Mouse (Mus musculus): ENCODE results near the gene Mast3. TPM values are rescaled to one million over a fixed set of nuclear protein-coding genes. Genes with fewer than 3 reads are reported as not detected.

Gene Mast3
- polyA plus RNA-seq, 1 experiment, result 175 TPM

- Histone ChIP-seq H3K4me1 (ENCODE audit: control insufficient read depth, insufficient read depth, insufficient read length) (peaks cover 33% of the 10 kb centered on the region), H3K27ac (ENCODE audit: insufficient read depth, low read length) (no peak overlapping the region), H3K27me3 (ENCODE audit: control insufficient read depth, insufficient read depth, low read length) (no peaks in the 10 kb centered on the region), H3K36me3 (ENCODE audit: control insufficient read depth, insufficient read depth, low read length) (no peaks in the 10 kb centered on the region), H3K4me3 (ENCODE audit: extremely low read depth, insufficient read depth, insufficient read length) (no peak overlapping the region)
- 44% methylated on average over 10 of the region's 10 CpGs for WGBS
- DNase-seq (ENCODE audit: low read depth in 1 of 2, low spot score in 2 of 2), result no peak
- no peak for TF ChIP-seq POLR2A (IDR thresholded peaks at IDR 0.05; ENCODE audit: low read depth, low read length)
- TF ChIP-seq CTCF (IDR thresholded peaks at IDR 0.05; ENCODE audit: extremely low read depth, insufficient read depth, insufficient read length, insufficient replicate concordance), result no peak
Measured at GRCm38 (mm10) chr8:70800648-70801047, 4.2 kb downstream of the Mast3 start.

GRCm38 (mm10) chr8:70798281-70798680, 6.6 kb downstream of the Mast3 start:
- H3K4me3 ChIP-seq (ENCODE audit: extremely low read depth, insufficient read depth, insufficient read length), result no peak overlapping the region
- 38% methylated on average over 15 of the region's 15 CpGs for WGBS
- H3K4me1 ChIP-seq (ENCODE audit: control insufficient read depth, insufficient read depth, insufficient read length), result peaks cover 29% of the 10 kb centered on the region
- no peaks in the 10 kb centered on the region for H3K27me3 ChIP-seq (ENCODE audit: control insufficient read depth, insufficient read depth, low read length)
- no peak overlapping the region for H3K27ac ChIP-seq (ENCODE audit: insufficient read depth, low read length)
- TF ChIP-seq CTCF (IDR thresholded peaks at IDR 0.05; ENCODE audit: extremely low read depth, insufficient read depth, insufficient read length, insufficient replicate concordance) (no peak), POLR2A (IDR thresholded peaks at IDR 0.05; ENCODE audit: low read depth, low read length) (no peak)
- no peak for DNase-seq (ENCODE audit: low read depth in 1 of 2, low spot score in 2 of 2)
- no peaks in the 10 kb centered on the region for H3K36me3 ChIP-seq (ENCODE audit: control insufficient read depth, insufficient read depth, low read length)

GRCm38 (mm10) chr8:70797081-70798070, 7.5 kb downstream of the Mast3 start:
- no peaks in the 10 kb centered on the region for H3K27me3 ChIP-seq (ENCODE audit: control insufficient read depth, insufficient read depth, low read length)
- no peak overlapping the region for H3K27ac ChIP-seq (ENCODE audit: insufficient read depth, low read length)
- TF ChIP-seq POLR2A (IDR thresholded peaks at IDR 0.05; ENCODE audit: low read depth, low read length) (no peak), CTCF (IDR thresholded peaks at IDR 0.05; ENCODE audit: extremely low read depth, insufficient read depth, insufficient read length, insufficient replicate concordance) (no peak)
- H3K36me3 ChIP-seq (ENCODE audit: control insufficient read depth, insufficient read depth, low read length), result no peaks in the 10 kb centered on the region
- DNase-seq (ENCODE audit: low read depth in 1 of 2, low spot score in 2 of 2), result peak; percentile 74 to 80
- 2% methylated on average over 56 of the region's 57 CpGs for WGBS
- H3K4me1 ChIP-seq (ENCODE audit: control insufficient read depth, insufficient read depth, insufficient read length), result peaks cover 35% of the 10 kb centered on the region
- H3K4me3 ChIP-seq (ENCODE audit: extremely low read depth, insufficient read depth, insufficient read length), result peak overlapping the region; percentile 58

GRCm38 (mm10) chr8:70796403-70797080, 8.3 kb downstream of the Mast3 start:
- Histone ChIP-seq H3K27ac (ENCODE audit: insufficient read depth, low read length) (no peak overlapping the region), H3K27me3 (ENCODE audit: control insufficient read depth, insufficient read depth, low read length) (no peaks in the 10 kb centered on the region), H3K4me1 (ENCODE audit: control insufficient read depth, insufficient read depth, insufficient read length) (peaks cover 30% of the 10 kb centered on the region), H3K36me3 (ENCODE audit: control insufficient read depth, insufficient read depth, low read length) (no peaks in the 10 kb centered on the region), H3K4me3 (ENCODE audit: extremely low read depth, insufficient read depth, insufficient read length) (peak overlapping the region; percentile 58; the same call in 1 of the 2 replicates)
- no peak for DNase-seq (ENCODE audit: low read depth in 1 of 2, low spot score in 2 of 2)
- TF ChIP-seq CTCF (IDR thresholded peaks at IDR 0.05; ENCODE audit: extremely low read depth, insufficient read depth, insufficient read length, insufficient replicate concordance), result no peak
- TF ChIP-seq POLR2A (IDR thresholded peaks at IDR 0.05; ENCODE audit: low read depth, low read length), result no peak
- WGBS, result 16% methylated on average over 52 of the region's 54 CpGs

- no peak overlapping the region for H3K27ac ChIP-seq (ENCODE audit: insufficient read depth, low read length)
- no peak overlapping the region for H3K4me3 ChIP-seq (ENCODE audit: extremely low read depth, insufficient read depth, insufficient read length)
- no peaks in the 10 kb centered on the region for H3K36me3 ChIP-seq (ENCODE audit: control insufficient read depth, insufficient read depth, low read length)
- no peaks in the 10 kb centered on the region for H3K27me3 ChIP-seq (ENCODE audit: control insufficient read depth, insufficient read depth, low read length)
- no peak for DNase-seq (ENCODE audit: low read depth in 1 of 2, low spot score in 2 of 2)
- 93% methylated on average over 2 of the region's 2 CpGs for WGBS
- TF ChIP-seq POLR2A (IDR thresholded peaks at IDR 0.05; ENCODE audit: low read depth, low read length) (no peak), CTCF (IDR thresholded peaks at IDR 0.05; ENCODE audit: extremely low read depth, insufficient read depth, insufficient read length, insufficient replicate concordance) (no peak)
- H3K4me1 ChIP-seq (ENCODE audit: control insufficient read depth, insufficient read depth, insufficient read length), result peaks cover 28% of the 10 kb centered on the region
Measured at GRCm38 (mm10) chr8:70795370-70795769, 9.5 kb downstream of the Mast3 start.

GRCm38 (mm10) chr8:70794215-70794614, 10.6 kb downstream of the Mast3 start:
- 81% methylated on average over 2 of the region's 2 CpGs for WGBS
- no peak for DNase-seq (ENCODE audit: low read depth in 1 of 2, low spot score in 2 of 2)
- TF ChIP-seq POLR2A (IDR thresholded peaks at IDR 0.05; ENCODE audit: low read depth, low read length), result no peak
- no peak for TF ChIP-seq CTCF (IDR thresholded peaks at IDR 0.05; ENCODE audit: extremely low read depth, insufficient read depth, insufficient read length, insufficient replicate concordance)

More at GRCm38 (mm10) chr8:70794215-70794614, 10.6 kb downstream of the Mast3 start:
- H3K4me1 ChIP-seq (ENCODE audit: control insufficient read depth, insufficient read depth, insufficient read length), result peaks cover 28% of the 10 kb centered on the region
- no peak overlapping the region for H3K4me3 ChIP-seq (ENCODE audit: extremely low read depth, insufficient read depth, insufficient read length)
- no peaks in the 10 kb centered on the region for H3K27me3 ChIP-seq (ENCODE audit: control insufficient read depth, insufficient read depth, low read length)
- H3K27ac ChIP-seq (ENCODE audit: insufficient read depth, low read length), result no peak overlapping the region
- H3K36me3 ChIP-seq (ENCODE audit: control insufficient read depth, insufficient read depth, low read length), result peaks cover 6% of the 10 kb centered on the region

Measured in spleen, adult 2 months (tissue).